Mouse (Mus musculus) ES-E14 (cell line): ENCODE data around the gene 1700025G04Rik. TPM values are rescaled to one million over a fixed set of nuclear protein-coding genes. Genes with fewer than 3 reads are reported as not detected.

Source experiments
- DNase-seq: peaks from one replicate; pipeline ENCODE4 v3.0.0-alpha.2; 2013; ENCODE audit warnings: low read depth, low spot score
- H3K27ac ChIP-seq: 2 replicates; pipeline ENCODE4 v1.5.1; 2012; ENCODE audit warnings: low read depth, mild to moderate bottlenecking, low read length, moderate library complexity, mixed read lengths; ENCODE audit not compliant: poor library complexity, insufficient read depth, severe bottlenecking
- H3K36me3 ChIP-seq: 2 replicates; pipeline ENCODE4 v1.6.1; 2012; ENCODE audit warnings: mild to moderate bottlenecking, low read length, moderate library complexity, mixed read lengths; ENCODE audit not compliant: control insufficient read depth, poor library complexity, insufficient read depth, severe bottlenecking
- H3K4me1 ChIP-seq, 2 experiments: fragments of 150-350 bp in 1 of 2; sonication (generic) in 1 of 2; 2 replicates each; pipeline ENCODE4 v1.6.1; 2012; ENCODE audit warnings: low read length in 2 of 2, mild to moderate bottlenecking in 1 of 2, mixed read lengths in 1 of 2; ENCODE audit not compliant: control insufficient read depth in 2 of 2, insufficient read depth in 2 of 2, poor library complexity in 1 of 2
- H3K4me3 ChIP-seq, 2 experiments: fragments of 150-350 bp in 1 of 2; sonication (generic) in 1 of 2; 2 replicates each; pipeline ENCODE4 v1.5.1; 2012; ENCODE audit warnings: low read length in 2 of 2, low read depth in 1 of 2, mild to moderate bottlenecking in 1 of 2, mixed read lengths in 1 of 2; ENCODE audit not compliant: insufficient read depth in 1 of 2, poor library complexity in 1 of 2, severe bottlenecking in 1 of 2
- H3K9ac ChIP-seq: 2 replicates; pipeline ENCODE4 v1.6.1; 2012; ENCODE audit warnings: low read depth, mild to moderate bottlenecking, low read length, mixed read lengths; ENCODE audit not compliant: poor library complexity, insufficient read depth, severe bottlenecking
- H3K9me3 ChIP-seq: fragments of 150-350 bp; sonication (generic); 2 replicates; pipeline ENCODE4 v1.6.1; 2012; ENCODE audit warnings: low read depth, mild to moderate bottlenecking, low read length; ENCODE audit not compliant: control insufficient read depth, insufficient read depth
- CHD2 ChIP-seq: IDR thresholded peaks from 2 replicates; pipeline ENCODE4 v1.6.1; 2014; ENCODE audit warnings: mild to moderate bottlenecking, low read depth, low read length, inconsistent platforms
- HCFC1 ChIP-seq: IDR thresholded peaks from 2 replicates; pipeline ENCODE4 v1.6.1; 2012; ENCODE audit warnings: low read length, inconsistent platforms, borderline replicate concordance; ENCODE audit not compliant: insufficient read depth
- MAFK ChIP-seq: IDR thresholded peaks from 2 replicates; pipeline ENCODE4 v1.6.1; 2014; ENCODE audit warnings: mild to moderate bottlenecking, low read depth, low read length, inconsistent platforms; ENCODE audit not compliant: insufficient read depth
- ZC3H11A ChIP-seq: IDR thresholded peaks from 2 replicates; pipeline ENCODE4 v1.6.1; 2012; ENCODE audit warnings: low read depth, mild to moderate bottlenecking, inconsistent platforms, low read length, borderline replicate concordance
- ZNF384 ChIP-seq: IDR thresholded peaks from 2 replicates; pipeline ENCODE4 v1.6.1; 2012; ENCODE audit warnings: low read depth, low read length, inconsistent platforms
- in situ Hi-C, 2 experiments: fragments of 600-800 bp; cut with MboI; formaldehyde crosslinking; loops; one replicate each; pipeline ENCODE4 v1.15.1; 2025; ENCODE audit warnings: low sequenced_read_pairs in 2 of 2, inconsistent platforms in 1 of 2; ENCODE audit not compliant: unreplicated experiment in 2 of 2
- total RNA-seq: library from RNA; depleted of rRNA; stranded (reverse); fragments of 300-350 nt; gene quantifications from 2 replicates; pipeline ENCODE4 v1.2.3, GENCODE M21; 2012

1700025G04Rik gene
- total RNA-seq, 1 experiment = 2.1 TPM

DNA sequence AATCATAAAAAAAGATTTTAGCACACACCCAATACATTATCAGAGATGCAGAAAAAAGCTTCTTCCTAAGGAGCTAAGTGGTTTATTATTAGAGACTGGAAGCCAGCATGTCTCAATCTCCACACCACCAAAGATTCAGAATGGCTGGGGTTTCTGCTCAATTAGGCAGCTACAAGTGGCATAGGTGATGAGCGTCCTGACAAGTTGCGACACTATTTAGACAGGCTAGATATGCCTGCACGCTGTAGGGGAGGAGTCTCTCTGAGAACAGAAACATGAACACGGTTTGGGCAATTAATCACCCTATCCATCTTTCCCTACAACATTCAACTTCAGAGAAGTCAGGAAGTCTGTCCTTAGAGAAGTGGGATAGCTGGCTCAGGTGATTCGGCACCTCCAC is 134.1 kb downstream of the 1700025G04Rik start:
- no peak overlapping the region for H3K9ac ChIP-seq
- no peaks in the 10 kb centered on the region for H3K9me3 ChIP-seq
- in situ Hi-C loops = no loop called here
- no peak overlapping the region for H3K4me3 ChIP-seq
- no peaks in the 10 kb centered on the region for H3K4me1 ChIP-seq
- H3K36me3 ChIP-seq = no peaks in the 10 kb centered on the region
- TF ChIP-seq CHD2 (no peak), ZC3H11A (no peak), HCFC1 (no peak), MAFK (no peak), ZNF384 (no peak)
- no peak for DNase-seq
- H3K27ac ChIP-seq = no peak overlapping the region

DNA sequence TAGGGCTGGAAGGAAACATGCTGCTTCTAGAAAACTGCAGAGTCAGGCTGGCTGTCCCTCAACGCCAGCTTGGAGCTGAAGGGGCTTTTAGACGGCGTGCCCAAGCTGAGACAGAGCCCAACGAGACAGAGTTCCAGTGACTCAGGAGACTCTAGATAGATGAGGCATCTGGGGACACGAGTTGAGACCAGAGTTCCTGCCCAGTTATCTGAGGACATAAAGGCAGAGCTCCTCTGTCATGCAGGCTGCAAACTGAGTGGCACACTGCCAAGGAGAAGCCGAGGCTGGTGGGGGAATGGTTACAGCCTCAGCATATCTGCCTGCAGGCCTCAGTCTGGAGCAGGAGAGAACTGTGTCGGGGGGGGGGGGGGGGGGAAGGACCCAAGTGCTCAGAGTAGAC is 136.4 kb downstream of the 1700025G04Rik start:
- no peak for DNase-seq
- in situ Hi-C loops = no loop called here
- no peak overlapping the region for H3K27ac ChIP-seq
- H3K9me3 ChIP-seq = no peaks in the 10 kb centered on the region
- no peak overlapping the region for H3K4me3 ChIP-seq
- TF ChIP-seq HCFC1 (no peak), MAFK (no peak), ZNF384 (no peak), CHD2 (no peak), ZC3H11A (no peak)
- no peak overlapping the region for H3K9ac ChIP-seq
- H3K4me1 ChIP-seq = no peaks in the 10 kb centered on the region
- H3K36me3 ChIP-seq = no peaks in the 10 kb centered on the region

DNA sequence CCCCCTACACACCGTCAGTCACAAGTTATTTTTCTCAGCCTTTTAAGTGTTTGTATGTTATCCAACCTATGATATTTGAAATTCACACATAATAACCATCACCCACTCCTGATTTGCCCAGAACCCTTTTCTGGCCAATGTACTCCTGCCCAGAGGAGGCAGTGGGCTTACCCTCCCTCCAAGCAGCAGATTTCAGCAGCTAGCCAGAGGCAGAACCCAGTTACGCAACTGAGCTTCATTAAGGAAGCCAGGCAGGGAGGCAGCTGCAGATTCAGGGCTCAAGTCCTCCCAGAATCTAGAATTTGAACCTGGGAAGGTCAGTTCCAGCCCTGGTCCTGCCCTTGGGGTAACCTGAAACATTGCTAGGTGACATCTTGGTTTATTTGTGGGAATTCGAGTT is 141.9 kb downstream of the 1700025G04Rik start:
- no peaks in the 10 kb centered on the region for H3K36me3 ChIP-seq
- DNase-seq = no peak
- no peak for TF ChIP-seq MAFK
- TF ChIP-seq CHD2 = no peak
- TF ChIP-seq ZC3H11A = no peak
- no peak for TF ChIP-seq ZNF384
- TF ChIP-seq HCFC1 = no peak
- in situ Hi-C loops = no loop called here
- no peaks in the 10 kb centered on the region for H3K9me3 ChIP-seq
- no peak overlapping the region for H3K9ac ChIP-seq
- H3K27ac ChIP-seq = no peak overlapping the region
- H3K4me3 ChIP-seq = no peak overlapping the region
- 0 out of 4 replicates have a peak, but pooled peaks cover 0 to 2% of the 10 kb centered on the region in 2 experiments for H3K4me1 ChIP-seq

DNA sequence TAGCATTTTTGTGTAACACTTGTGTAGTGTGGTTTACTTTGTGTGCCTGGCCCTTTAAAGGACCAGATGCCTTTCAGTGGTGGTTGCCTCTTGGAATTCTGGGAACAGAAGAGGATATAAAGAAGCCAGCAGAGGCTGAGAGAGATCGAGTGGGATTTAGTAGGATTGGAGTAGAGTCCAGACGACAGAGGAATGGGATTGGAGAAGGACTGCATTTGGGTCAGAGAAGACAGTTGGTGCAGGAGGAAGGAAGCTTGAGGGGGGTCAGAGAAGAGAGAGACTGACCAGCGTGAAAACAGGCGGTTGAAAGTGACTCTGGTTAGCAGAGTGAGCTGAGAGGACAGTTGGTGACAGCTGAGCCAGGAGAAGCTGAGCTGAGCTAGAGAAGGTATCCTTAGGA is 142.4 kb downstream of the 1700025G04Rik start:
- no peaks in the 10 kb centered on the region for H3K9me3 ChIP-seq
- H3K9ac ChIP-seq = no peak overlapping the region
- H3K4me3 ChIP-seq = no peak overlapping the region
- no peak for DNase-seq
- in situ Hi-C loops = no loop called here
- TF ChIP-seq CHD2 = no peak
- no peak for TF ChIP-seq MAFK
- TF ChIP-seq ZNF384 = no peak
- no peak for TF ChIP-seq ZC3H11A
- no peak for TF ChIP-seq HCFC1
- no peak overlapping the region for H3K27ac ChIP-seq
- 0 out of 4 replicates have a peak, but pooled peaks cover 0 to 2% of the 10 kb centered on the region in 2 experiments for H3K4me1 ChIP-seq
- no peaks in the 10 kb centered on the region for H3K36me3 ChIP-seq
